Mouse (Mus musculus) spleen, adult 2 months (tissue): ENCODE data around the gene Prox1.

Source experiments
- CTCF ChIP-seq: fragments of 200-500 bp; IDR thresholded peaks from 2 replicates; pipeline ENCODE4 v1.5.1; 2011; ENCODE audit warnings: mild to moderate bottlenecking, inconsistent platforms; ENCODE audit not compliant: insufficient read depth, insufficient read length, insufficient replicate concordance; ENCODE audit errors: extremely low read depth
- POLR2A ChIP-seq: fragments of 200-500 bp; IDR thresholded peaks from 2 replicates; pipeline ENCODE4 v1.6.1; 2011; ENCODE audit warnings: low read depth, low read length, inconsistent platforms

DNA sequence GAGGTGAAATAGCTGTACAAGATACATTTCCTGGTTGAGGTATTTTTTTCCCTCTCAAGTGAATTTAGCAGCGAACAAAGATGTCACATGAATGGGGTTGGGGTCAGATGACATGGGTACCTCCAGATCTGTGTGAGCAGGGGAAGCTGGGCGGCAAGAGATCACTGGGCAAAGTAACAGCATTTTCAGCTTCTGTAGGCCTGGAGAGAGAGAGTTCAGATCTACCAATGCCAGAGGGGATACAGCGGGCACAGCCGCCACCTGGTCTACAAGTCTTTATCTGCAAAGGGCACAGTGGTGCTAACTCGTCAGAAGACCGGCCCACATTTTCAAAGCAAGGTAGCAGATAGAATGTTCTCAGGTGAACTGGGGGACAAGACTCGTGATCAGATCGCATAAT is 36.7 kb upstream of the Prox1 start:
- TF ChIP-seq CTCF (no peak), POLR2A (no peak)
